In genomic region chr3:127075531-127076280, GRCm38 (mm10) we compare ENCODE assay signal across 16 mouse cellular contexts.
DNase-seq lines count a peak whose midpoint lies in the region; ATAC-seq lines count a peak whose summit lies in the region.
"Had no signal": no experiment of that assay in that cellular context is flagged by ENCODE, and none has a peak within 500 bp of the region (broad histone marks: within the 10 kb centered on the region; RNA-seq: fewer than 3 reads in every experiment).

No protein-coding gene starts in this region.

- H3K36me3 ChIP-seq in hindbrain, embryonic 16.5 days (ENCODE audit: control insufficient read depth, insufficient read depth, low read length), result no peaks in the 10 kb centered on the region
- H3K36me3 ChIP-seq in hindbrain, embryonic 13.5 days, result no peaks in the 10 kb centered on the region
- H3K36me3 ChIP-seq: embryonic facial prominence, embryonic 12.5 days; forebrain, embryonic 10.5 days; heart, embryonic 13.5 days; kidney, embryonic 15.5 days had no signal

- peak; percentile 34; the same call in 1 of the 2 replicates for ATAC-seq in hindbrain, embryonic 16.5 days
- no peak for ATAC-seq in hindbrain, embryonic 13.5 days (ENCODE audit: low FRiP score)
- ATAC-seq: inflammation-experienced regulatory T-cells, adult 6 months had no signal

- H3K27ac ChIP-seq in hindbrain, embryonic 16.5 days (ENCODE audit: low read depth, low read length), result no peak overlapping the region; the same call in 1 of the 2 replicates
- no peak overlapping the region for H3K27ac ChIP-seq in hindbrain, embryonic 13.5 days
- H3K27ac ChIP-seq: embryonic facial prominence, embryonic 12.5 days; forebrain, embryonic 10.5 days; heart, embryonic 13.5 days; kidney, embryonic 15.5 days had no signal

- H3K4me3 ChIP-seq in hindbrain, embryonic 16.5 days (ENCODE audit: low read length), result no peak overlapping the region
- H3K4me3 ChIP-seq in hindbrain, embryonic 13.5 days, result no peak overlapping the region
- H3K4me3 ChIP-seq: embryonic facial prominence, embryonic 12.5 days; forebrain, embryonic 10.5 days; heart, embryonic 13.5 days; kidney, embryonic 15.5 days had no signal

- H3K9me3 ChIP-seq in hindbrain, embryonic 16.5 days (ENCODE audit: control insufficient read depth, low read length), result no peaks in the 10 kb centered on the region
- no peaks in the 10 kb centered on the region for H3K9me3 ChIP-seq in hindbrain, embryonic 13.5 days
- H3K9me3 ChIP-seq: embryonic facial prominence, embryonic 12.5 days; forebrain, embryonic 10.5 days; heart, embryonic 13.5 days; kidney, embryonic 15.5 days had no signal

- H3K9ac ChIP-seq in hindbrain, embryonic 16.5 days (ENCODE audit: low read depth, low read length), result no peak overlapping the region
- no peak overlapping the region for H3K9ac ChIP-seq in hindbrain, embryonic 13.5 days
- H3K9ac ChIP-seq: embryonic facial prominence, embryonic 12.5 days; heart, embryonic 13.5 days; kidney, embryonic 15.5 days had no signal

- no peaks in the 10 kb centered on the region for H3K4me1 ChIP-seq in hindbrain, embryonic 16.5 days (ENCODE audit: control insufficient read depth, insufficient read depth, low read depth, low read length)
- 0 out of 2 replicates have a peak, but pooled peaks cover 3% of the 10 kb centered on the region for H3K4me1 ChIP-seq in hindbrain, embryonic 13.5 days (replicated peaks)
- H3K4me1 ChIP-seq: embryonic facial prominence, embryonic 12.5 days; kidney, embryonic 15.5 days had no signal

- H3K4me2 ChIP-seq in hindbrain, embryonic 16.5 days (ENCODE audit: low read length), result no peak overlapping the region
- H3K4me2 ChIP-seq in hindbrain, embryonic 13.5 days, result no peak overlapping the region
- H3K4me2 ChIP-seq: embryonic facial prominence, embryonic 12.5 days; heart, embryonic 13.5 days; kidney, embryonic 15.5 days had no signal

- H3K27me3 ChIP-seq in hindbrain, embryonic 16.5 days (replicated peaks; ENCODE audit: control insufficient read depth, insufficient read depth, low read length), result no peaks in the 10 kb centered on the region
- H3K27me3 ChIP-seq in hindbrain, embryonic 13.5 days, result no peaks in the 10 kb centered on the region
- H3K27me3 ChIP-seq: embryonic facial prominence, embryonic 12.5 days; heart, embryonic 13.5 days; kidney, embryonic 15.5 days had no signal

- 71% methylated on average over 8 of the region's 8 CpGs for WGBS in hindbrain, embryonic 16.5 days
- WGBS in hindbrain, embryonic 13.5 days, result 78% methylated on average over 8 of the region's 8 CpGs

- DNase-seq in NIH3T3 (ENCODE audit: low read depth), result peak; percentile 67
- DNase-seq in cerebellum, adult 18-20 months, result peak; percentile 79 to 83
- DNase-seq in cerebellum, postnatal 36 days, result peak; percentile 48 to 90
- no peak for DNase-seq in adrenal gland, postnatal 25 days
- DNase-seq in urinary bladder, postnatal 4 days (ENCODE audit: low spot score in 2 of 2), result no peak
- DNase-seq in spleen, postnatal 4 days (ENCODE audit: low spot score in 2 of 2), result no peak
- DNase-seq: heart, postnatal 4 days; right cerebral cortex, postnatal 25 days; thymus, postnatal 25 days had no signal

Comparison
In these comparisons a context has a peak if more than half of its experiments do, and no peak if none do; other contexts are left out.
1. DNase-seq: peak in NIH3T3 (single experiment), cerebellum, adult 18-20 months (2 of 2) and cerebellum, postnatal 36 days (2 of 2); none in adrenal gland, postnatal 25 days (single experiment), urinary bladder, postnatal 4 days (0 of 2) and spleen, postnatal 4 days (0 of 2).